Mouse (Mus musculus): ENCODE data around the gene Hcst. TPM values are rescaled to one million over a fixed set of nuclear protein-coding genes. Genes with fewer than 3 reads are reported as not detected.

Hcst gene
- polyA plus RNA-seq, 1 experiment from 2014 or later, result 0.57 TPM

DNA sequence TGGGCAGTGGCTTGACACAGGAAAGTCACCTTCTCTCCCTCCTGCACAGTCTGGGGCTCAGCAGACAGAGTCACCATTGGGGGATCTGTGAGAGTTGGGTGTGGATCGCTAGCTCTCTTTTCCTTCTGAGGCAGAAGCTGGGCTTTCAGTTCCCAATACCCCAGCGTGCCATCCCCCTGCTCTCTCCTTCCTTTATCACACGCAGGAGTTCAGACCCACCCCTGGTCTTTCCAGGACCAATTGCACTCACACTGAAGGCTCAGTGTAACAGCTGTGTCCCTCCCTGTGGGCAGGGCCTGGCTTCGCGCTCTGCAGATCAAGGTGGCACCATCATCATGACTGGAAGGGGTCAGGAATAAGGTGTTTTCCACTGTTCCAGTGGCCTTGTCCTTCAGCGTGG lies 34.6 kb upstream of the Hcst start:
- ATAC-seq (ENCODE audit: low FRiP score, low TSS enrichment), result no peak
- Histone ChIP-seq H3K4me2 (replicated peaks; ENCODE audit: low read depth, low read length) (0 out of 2 replicates have a peak overlapping the region, but pooled peaks have one; percentile 15), H3K27me3 (ENCODE audit: control insufficient read depth, insufficient read depth, low read length) (peaks cover 74% of the 10 kb centered on the region), H3K9me3 (ENCODE audit: control insufficient read depth, low read length) (no peaks in the 10 kb centered on the region), H3K4me1 (ENCODE audit: control insufficient read depth, insufficient read depth, low read length) (peaks cover 7% of the 10 kb centered on the region; the same call in 1 of the 2 replicates), H3K9ac (ENCODE audit: low read depth, low read length) (no peak overlapping the region), H3K36me3 (ENCODE audit: control insufficient read depth, insufficient read depth, low read length) (no peaks in the 10 kb centered on the region), H3K27ac (ENCODE audit: low read depth, low read length) (no peak overlapping the region), H3K4me3 (ENCODE audit: low read length) (0 out of 2 replicates have a peak overlapping the region, but pooled peaks have one; percentile 10)
- WGBS, result 2% methylated on average over 6 of the region's 6 CpGs

GRCm38 (mm10) chr7:30453766-30454165 lies 34.1 kb upstream of the Hcst start:
- WGBS, result 2% methylated on average over 25 of the region's 25 CpGs
- Histone ChIP-seq H3K4me1 (ENCODE audit: control insufficient read depth, insufficient read depth, low read length) (peaks cover 7% of the 10 kb centered on the region; the same call in 1 of the 2 replicates), H3K36me3 (ENCODE audit: control insufficient read depth, insufficient read depth, low read length) (no peaks in the 10 kb centered on the region), H3K9me3 (ENCODE audit: control insufficient read depth, low read length) (no peaks in the 10 kb centered on the region), H3K9ac (ENCODE audit: low read depth, low read length) (no peak overlapping the region), H3K27ac (ENCODE audit: low read depth, low read length) (no peak overlapping the region), H3K4me2 (replicated peaks; ENCODE audit: low read depth, low read length) (peak overlapping the region; percentile 15), H3K27me3 (ENCODE audit: control insufficient read depth, insufficient read depth, low read length) (peaks cover 69% of the 10 kb centered on the region), H3K4me3 (ENCODE audit: low read length) (peak overlapping the region; percentile 10; the same call in 1 of the 2 replicates)
- peak; percentile 43; the same call in 1 of the 2 replicates for ATAC-seq (ENCODE audit: low FRiP score, low TSS enrichment)

DNA sequence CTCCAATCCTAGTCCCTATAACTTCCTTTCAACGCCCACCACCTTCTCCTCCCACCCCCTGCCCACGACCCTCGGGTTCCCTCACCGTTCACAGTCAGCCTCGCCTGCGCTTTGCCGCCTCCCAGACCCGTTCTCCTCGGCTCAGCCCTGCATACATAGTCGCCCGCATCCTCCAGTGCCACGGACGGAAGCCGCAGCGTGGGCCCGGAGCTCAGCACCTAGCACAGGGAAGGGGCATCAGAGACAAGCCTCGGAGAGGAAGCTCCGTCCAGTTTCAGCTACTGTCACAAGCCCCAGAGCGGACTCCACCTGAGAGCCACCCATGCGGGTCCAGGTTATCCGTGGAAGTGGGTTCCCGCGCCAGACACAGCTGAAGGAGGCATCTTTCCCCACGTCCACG lies 33.7 kb upstream of the Hcst start:
- H3K4me3 ChIP-seq (ENCODE audit: low read length), result no peak overlapping the region
- H3K4me2 ChIP-seq (replicated peaks; ENCODE audit: low read depth, low read length), result peak overlapping the region; percentile 15
- no peak overlapping the region for H3K9ac ChIP-seq (ENCODE audit: low read depth, low read length)
- peaks cover 7% of the 10 kb centered on the region; the same call in 1 of the 2 replicates for H3K4me1 ChIP-seq (ENCODE audit: control insufficient read depth, insufficient read depth, low read length)
- peaks cover 65% of the 10 kb centered on the region for H3K27me3 ChIP-seq (ENCODE audit: control insufficient read depth, insufficient read depth, low read length)
- no peak for ATAC-seq (ENCODE audit: low FRiP score, low TSS enrichment)
- 13% methylated on average over 25 of the region's 25 CpGs for WGBS
- no peaks in the 10 kb centered on the region for H3K36me3 ChIP-seq (ENCODE audit: control insufficient read depth, insufficient read depth, low read length)
- H3K9me3 ChIP-seq (ENCODE audit: control insufficient read depth, low read length), result no peaks in the 10 kb centered on the region
- no peak overlapping the region for H3K27ac ChIP-seq (ENCODE audit: low read depth, low read length)

DNA sequence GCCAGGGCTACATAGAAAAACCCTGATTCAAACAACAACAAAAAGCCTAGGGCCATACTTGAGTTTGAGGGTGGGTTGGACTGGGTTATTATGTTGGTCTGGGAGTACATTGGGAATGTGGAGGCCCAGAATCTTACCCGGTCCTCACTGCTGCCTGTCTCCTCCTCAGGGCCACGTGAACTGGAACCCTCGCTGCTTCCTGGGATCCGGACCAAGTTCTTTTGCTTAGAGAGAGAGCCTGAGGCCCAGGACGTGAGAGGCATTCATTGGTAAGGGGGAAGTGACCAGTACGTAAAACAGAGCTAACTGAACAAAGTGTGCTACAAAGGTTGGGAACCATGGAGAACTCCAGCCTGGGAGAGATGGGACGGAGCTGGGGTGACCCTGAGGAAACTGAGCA lies 30.6 kb upstream of the Hcst start:
- no peak for ATAC-seq (ENCODE audit: low FRiP score, low TSS enrichment)
- WGBS, result 71% methylated on average over 7 of the region's 7 CpGs
- H3K4me1 ChIP-seq (ENCODE audit: control insufficient read depth, insufficient read depth, low read length), result no peaks in the 10 kb centered on the region
- H3K27ac ChIP-seq (ENCODE audit: low read depth, low read length), result no peak overlapping the region
- H3K4me3 ChIP-seq (ENCODE audit: low read length), result no peak overlapping the region
- H3K4me2 ChIP-seq (replicated peaks; ENCODE audit: low read depth, low read length), result no peak overlapping the region
- H3K36me3 ChIP-seq (ENCODE audit: control insufficient read depth, insufficient read depth, low read length), result no peaks in the 10 kb centered on the region
- peaks cover 37% of the 10 kb centered on the region for H3K27me3 ChIP-seq (ENCODE audit: control insufficient read depth, insufficient read depth, low read length)
- no peak overlapping the region for H3K9ac ChIP-seq (ENCODE audit: low read depth, low read length)
- H3K9me3 ChIP-seq (ENCODE audit: control insufficient read depth, low read length), result 0 out of 2 replicates have a peak, but pooled peaks cover 4% of the 10 kb centered on the region

GRCm38 (mm10) chr7:30444971-30445751 lies 25.5 kb upstream of the Hcst start, which contains the start of gene Aplp1:
Gene Aplp1, minus strand, starts transcription at chr7:30445535.
- Histone ChIP-seq H3K27me3 (ENCODE audit: control insufficient read depth, insufficient read depth, low read length) (peaks cover 10% of the 10 kb centered on the region; the same call in 1 of the 2 replicates), H3K4me2 (replicated peaks; ENCODE audit: low read depth, low read length) (peak within 1 kb of the TSS; percentile 94), H3K9me3 (ENCODE audit: control insufficient read depth, low read length) (0 out of 2 replicates have a peak, but pooled peaks cover 4% of the 10 kb centered on the region), H3K36me3 (ENCODE audit: control insufficient read depth, insufficient read depth, low read length) (no peaks in the 10 kb centered on the region), H3K9ac (ENCODE audit: low read depth, low read length) (peak within 1 kb of the TSS; percentile 64), H3K4me3 (ENCODE audit: low read length) (peak within 1 kb of the TSS; percentile 66), H3K4me1 (ENCODE audit: control insufficient read depth, insufficient read depth, low read length) (peaks cover 10% of the 10 kb centered on the region; the same call in 1 of the 2 replicates), H3K27ac (ENCODE audit: low read depth, low read length) (no peak within 1 kb of the TSS)
- WGBS, result under 1% methylated on average over 64 of the region's 72 CpGs
- ATAC-seq (ENCODE audit: low FRiP score, low TSS enrichment), result peak; percentile 83

GRCm38 (mm10) chr7:30444154-30444970 lies 24.7 kb upstream of the Hcst start:
- WGBS, result under 1% methylated on average over 38 of the region's 38 CpGs
- H3K27ac ChIP-seq (ENCODE audit: low read depth, low read length), result no peak overlapping the region
- H3K9me3 ChIP-seq (ENCODE audit: control insufficient read depth, low read length), result 0 out of 2 replicates have a peak, but pooled peaks cover 4% of the 10 kb centered on the region
- peak; percentile 10; the same call in 1 of the 2 replicates for ATAC-seq (ENCODE audit: low FRiP score, low TSS enrichment)
- peaks cover 6% of the 10 kb centered on the region; the same call in 1 of the 2 replicates for H3K27me3 ChIP-seq (ENCODE audit: control insufficient read depth, insufficient read depth, low read length)
- H3K9ac ChIP-seq (ENCODE audit: low read depth, low read length), result peak overlapping the region; percentile 64
- H3K4me2 ChIP-seq (replicated peaks; ENCODE audit: low read depth, low read length), result peak overlapping the region; percentile 94
- peak overlapping the region; percentile 66 for H3K4me3 ChIP-seq (ENCODE audit: low read length)
- H3K36me3 ChIP-seq (ENCODE audit: control insufficient read depth, insufficient read depth, low read length), result no peaks in the 10 kb centered on the region
- peaks cover 10% of the 10 kb centered on the region; the same call in 1 of the 2 replicates for H3K4me1 ChIP-seq (ENCODE audit: control insufficient read depth, insufficient read depth, low read length)

DNA sequence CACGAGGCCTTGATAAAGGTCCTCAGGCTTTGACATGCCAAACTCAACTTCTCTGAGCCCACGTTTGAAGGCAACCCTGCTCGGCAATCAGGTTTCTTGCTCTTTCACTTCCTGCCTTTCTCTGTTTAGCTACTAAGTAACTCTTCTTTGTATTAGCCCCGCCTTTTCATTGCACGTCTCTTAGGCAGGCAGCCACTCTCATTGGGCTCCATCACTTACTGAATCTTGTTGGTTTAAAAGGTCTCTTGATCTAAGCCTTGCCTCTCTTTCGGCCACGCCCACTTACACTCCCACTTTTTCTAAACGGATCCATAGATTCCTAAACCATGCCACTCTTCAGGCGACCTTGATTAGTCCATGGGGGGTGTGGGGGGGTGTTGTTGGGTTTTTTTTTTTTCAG lies 24.0 kb upstream of the Hcst start:
- Histone ChIP-seq H3K27me3 (ENCODE audit: control insufficient read depth, insufficient read depth, low read length) (peaks cover 11% of the 10 kb centered on the region; the same call in 1 of the 2 replicates), H3K9ac (ENCODE audit: low read depth, low read length) (no peak overlapping the region), H3K4me1 (ENCODE audit: control insufficient read depth, insufficient read depth, low read length) (peaks cover 10% of the 10 kb centered on the region; the same call in 1 of the 2 replicates), H3K36me3 (ENCODE audit: control insufficient read depth, insufficient read depth, low read length) (no peaks in the 10 kb centered on the region), H3K4me2 (replicated peaks; ENCODE audit: low read depth, low read length) (peak overlapping the region; percentile 94), H3K4me3 (ENCODE audit: low read length) (no peak overlapping the region), H3K27ac (ENCODE audit: low read depth, low read length) (no peak overlapping the region), H3K9me3 (ENCODE audit: control insufficient read depth, low read length) (0 out of 2 replicates have a peak, but pooled peaks cover 4% of the 10 kb centered on the region)
- no peak for ATAC-seq (ENCODE audit: low FRiP score, low TSS enrichment)
- 19% methylated on average over 9 of the region's 9 CpGs for WGBS

DNA sequence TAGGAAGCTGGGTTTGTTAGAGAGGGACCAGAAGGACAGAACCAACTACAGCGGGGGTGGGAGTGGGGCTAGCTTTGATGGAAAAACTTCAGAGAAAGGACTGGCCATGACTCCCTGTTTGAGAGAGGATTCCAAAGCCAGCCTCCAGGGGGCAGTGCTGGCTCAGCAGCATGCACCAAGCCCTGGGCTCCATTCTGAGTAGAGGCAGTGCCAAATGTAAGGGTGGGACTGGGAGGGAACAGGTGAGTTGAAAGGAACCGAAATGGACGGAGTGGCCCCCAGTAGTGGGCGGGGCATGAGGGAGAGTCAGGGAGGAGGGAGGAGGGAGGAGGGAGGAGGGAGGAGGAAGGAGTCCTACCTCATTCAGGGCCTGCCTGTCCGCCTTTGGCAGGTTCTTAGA lies 21.0 kb upstream of the Hcst start:
- H3K9ac ChIP-seq (ENCODE audit: low read depth, low read length), result no peak overlapping the region
- ATAC-seq (ENCODE audit: low FRiP score, low TSS enrichment), result no peak
- WGBS, result 19% methylated on average over 4 of the region's 5 CpGs
- no peaks in the 10 kb centered on the region for H3K9me3 ChIP-seq (ENCODE audit: control insufficient read depth, low read length)
- no peaks in the 10 kb centered on the region for H3K36me3 ChIP-seq (ENCODE audit: control insufficient read depth, insufficient read depth, low read length)
- peaks cover 16% of the 10 kb centered on the region for H3K27me3 ChIP-seq (ENCODE audit: control insufficient read depth, insufficient read depth, low read length)
- H3K27ac ChIP-seq (ENCODE audit: low read depth, low read length), result no peak overlapping the region
- H3K4me3 ChIP-seq (ENCODE audit: low read length), result no peak overlapping the region
- no peak overlapping the region for H3K4me2 ChIP-seq (replicated peaks; ENCODE audit: low read depth, low read length)
- peaks cover 10% of the 10 kb centered on the region; the same call in 1 of the 2 replicates for H3K4me1 ChIP-seq (ENCODE audit: control insufficient read depth, insufficient read depth, low read length)
